Mouse (Mus musculus) liver, embryonic 11.5 days (tissue): ENCODE results near the gene Sdc4. TPM values are rescaled to one million over a fixed set of nuclear protein-coding genes. Genes with fewer than 3 reads are reported as not detected.

Experiments used
- ATAC-seq: fragments of 200-750 bp; cut with Nextera tagmentation; replicated peaks from 2 replicates; pipeline ENCODE4 v1.8.0; 2017; ENCODE audit warnings: moderate number of reproducible peaks, mild to moderate bottlenecking, moderate TSS enrichment, moderate library complexity; ENCODE audit not compliant: low FRiP score
- DNase-seq: peaks from one replicate; pipeline ENCODE4 v3.0.0-alpha.2; 2017; ENCODE audit warnings: low spot score
- H3K27ac ChIP-seq: fragments of 300-500 bp; sonication (generic); 2 replicates; pipeline ENCODE4 v1.5.1; 2014; ENCODE audit warnings: mild to moderate bottlenecking, low read depth, low read length, control low read depth
- H3K27me3 ChIP-seq: fragments of 300-500 bp; sonication (generic); replicated peaks from 2 replicates; pipeline ENCODE4 v1.6.1; 2014; ENCODE audit warnings: low read length, mixed read lengths; ENCODE audit not compliant: control insufficient read depth, insufficient read depth
- H3K36me3 ChIP-seq: fragments of 300-500 bp; sonication (generic); 2 replicates; pipeline ENCODE4 v1.6.1; 2014; ENCODE audit warnings: mild to moderate bottlenecking, low read length, moderate library complexity, mixed read lengths; ENCODE audit not compliant: control insufficient read depth, insufficient read depth
- H3K4me1 ChIP-seq: fragments of 300-500 bp; sonication (generic); replicated peaks from 2 replicates; pipeline ENCODE4 v1.6.1; 2014; ENCODE audit warnings: low read length, mixed read lengths; ENCODE audit not compliant: control insufficient read depth, insufficient read depth
- H3K4me2 ChIP-seq: fragments of 300-500 bp; sonication (generic); 2 replicates; pipeline ENCODE4 v1.6.1; 2014; ENCODE audit warnings: mild to moderate bottlenecking, control low read depth, moderate library complexity
- H3K4me3 ChIP-seq: fragments of 300-500 bp; sonication (generic); 2 replicates; pipeline ENCODE4 v1.5.1; 2014; ENCODE audit warnings: low read depth, low read length, control low read depth
- H3K9ac ChIP-seq: fragments of 300-500 bp; sonication (generic); 2 replicates; pipeline ENCODE4 v1.6.1; 2014; ENCODE audit warnings: low read depth, low read length, control low read depth
- H3K9me3 ChIP-seq: fragments of 300-500 bp; sonication (generic); 2 replicates; pipeline ENCODE4 v1.6.1; 2016; ENCODE audit warnings: low read length, inconsistent platforms, mixed read lengths; ENCODE audit not compliant: control insufficient read depth
- WGBS: fragments of 180-500 bp; shearing (Covaris S2); extraction: QIAGEN DNeasy Blood & Tissue Kit; methylation state at CpG from one replicate; pipeline ENCODE4 v1.1.7; 2014; 5-methylcytosine and 5-hydroxymethylcytosine counted together
- polyA plus RNA-seq: library from polyadenylated mRNA; unstranded; fragments of >200 nt; fragmentation: Nextera tagmentation; extraction: Ambion mirVana; gene quantifications from 2 replicates; pipeline ENCODE4 v1.2.1, GENCODE M21; 2014

Sdc4 gene
- polyA plus RNA-seq, 1 experiment from 2014 or later: 38.9 TPM

GRCm38 (mm10) chr2:164465161-164465560 lies 21.5 kb upstream of the Sdc4 start:
- Histone ChIP-seq H3K36me3 (peaks cover 14% of the 10 kb centered on the region; the same call in 1 of the 2 replicates), H3K9ac (no peak overlapping the region), H3K27ac (no peak overlapping the region), H3K9me3 (no peaks in the 10 kb centered on the region), H3K4me3 (no peak overlapping the region), H3K4me1 (no peaks in the 10 kb centered on the region; the same call in 1 of the 2 replicates), H3K4me2 (no peak overlapping the region), H3K27me3 (no peaks in the 10 kb centered on the region)
- no peak for ATAC-seq
- DNase-seq: no peak

DNA sequence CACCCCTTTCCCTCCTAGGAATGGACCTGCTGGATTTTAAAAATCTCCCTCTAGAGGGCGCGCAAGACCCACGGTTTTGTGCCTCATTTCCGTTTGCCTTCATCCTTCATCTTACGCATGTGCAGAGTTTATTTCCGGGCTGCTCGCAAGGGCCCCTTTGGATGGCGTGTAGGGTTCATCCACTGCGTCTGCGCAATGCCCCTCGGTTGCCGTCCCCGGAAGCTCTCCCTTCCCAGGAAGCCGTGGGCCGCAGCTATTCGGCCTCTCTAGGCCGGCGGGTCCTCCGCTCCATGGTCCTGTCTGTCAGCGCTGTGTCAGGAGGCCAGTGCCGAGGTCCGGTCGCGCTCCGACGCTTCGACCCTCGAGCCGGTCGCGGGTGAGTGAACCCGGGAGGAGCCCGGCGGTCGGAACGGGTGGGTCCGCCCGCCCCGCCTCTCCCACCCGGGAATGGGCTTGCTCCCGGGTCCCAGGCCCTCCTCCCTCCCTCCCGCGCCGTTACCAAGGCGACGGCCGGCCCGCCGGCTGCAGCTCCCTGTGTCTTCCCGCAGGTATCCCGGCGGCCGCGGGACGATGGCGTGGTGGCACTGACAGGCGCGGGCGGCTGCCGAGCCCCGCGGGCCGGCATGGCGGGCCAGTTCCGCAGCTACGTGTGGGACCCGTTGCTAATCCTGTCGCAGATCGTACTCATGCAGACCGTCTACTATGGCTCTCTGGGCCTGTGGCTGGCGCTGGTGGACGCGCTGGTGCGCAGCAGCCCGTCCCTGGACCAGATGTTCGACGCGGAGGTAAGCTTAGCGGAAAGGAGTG lies 17.3 kb upstream of the Sdc4 start, which contains the start of gene Gm20458:
Gm20458 (plus strand) TSS at position 223 of the 807 bp plus-strand sequence.
- DNase-seq (peak; percentile 92), ATAC-seq (peak; percentile 98)
- peak within 1 kb of the TSS; percentile 79 for H3K9ac ChIP-seq
- H3K4me3 ChIP-seq: peak within 1 kb of the TSS; percentile 91
- WGBS: under 1% methylated on average over 68 of the region's 79 CpGs
- peaks cover 8% of the 10 kb centered on the region; the same call in 1 of the 2 replicates for H3K4me1 ChIP-seq
- H3K4me2 ChIP-seq: peak within 1 kb of the TSS; percentile 73
- no peaks in the 10 kb centered on the region for H3K9me3 ChIP-seq
- no peaks in the 10 kb centered on the region for H3K27me3 ChIP-seq
- H3K27ac ChIP-seq: peak within 1 kb of the TSS; percentile 55
- H3K36me3 ChIP-seq: peaks cover 14% of the 10 kb centered on the region; the same call in 1 of the 2 replicates

GRCm38 (mm10) chr2:164458535-164458934 lies 14.8 kb upstream of the Sdc4 start:
- WGBS: 67% methylated on average over 8 of the region's 8 CpGs
- Histone ChIP-seq H3K4me3 (no peak overlapping the region), H3K9ac (no peak overlapping the region), H3K4me1 (peaks cover 11% of the 10 kb centered on the region; the same call in 1 of the 2 replicates), H3K36me3 (peaks cover 5% of the 10 kb centered on the region; the same call in 1 of the 2 replicates), H3K27ac (peak overlapping the region; percentile 52), H3K4me2 (peak overlapping the region; percentile 26; the same call in 1 of the 2 replicates), H3K9me3 (no peaks in the 10 kb centered on the region), H3K27me3 (no peaks in the 10 kb centered on the region)
- no peak for DNase-seq
- no peak for ATAC-seq

GRCm38 (mm10) chr2:164457942-164458341 lies 14.3 kb upstream of the Sdc4 start:
- DNase-seq (no peak), ATAC-seq (no peak)
- Histone ChIP-seq H3K9ac (no peak overlapping the region), H3K27ac (peak overlapping the region; percentile 30; the same call in 1 of the 2 replicates), H3K4me3 (no peak overlapping the region), H3K36me3 (no peaks in the 10 kb centered on the region), H3K4me2 (no peak overlapping the region), H3K9me3 (no peaks in the 10 kb centered on the region), H3K27me3 (no peaks in the 10 kb centered on the region; the same call in 1 of the 2 replicates), H3K4me1 (peaks cover 11% of the 10 kb centered on the region; the same call in 1 of the 2 replicates)
- WGBS: 47% methylated on average over 7 of the region's 7 CpGs

- peak within 1 kb of the TSS; percentile 59 for H3K27ac ChIP-seq
- DNase-seq (no peak), ATAC-seq (no peak)
- H3K27me3 ChIP-seq: no peaks in the 10 kb centered on the region; the same call in 1 of the 2 replicates
- no peak within 1 kb of the TSS for H3K4me3 ChIP-seq
- peak within 1 kb of the TSS; percentile 32 for H3K4me2 ChIP-seq
- no peak within 1 kb of the TSS for H3K9ac ChIP-seq
- H3K9me3 ChIP-seq: no peaks in the 10 kb centered on the region
- WGBS: 4% methylated on average over 7 of the region's 7 CpGs
- peaks cover 11% of the 10 kb centered on the region; the same call in 1 of the 2 replicates for H3K4me1 ChIP-seq
- H3K36me3 ChIP-seq: no peaks in the 10 kb centered on the region
Measured at GRCm38 (mm10) chr2:164456864-164457300, 13.2 kb upstream of the Sdc4 start, which contains the start of gene Sys1. Sys1 (plus strand) TSS chr2:164456964.

- DNase-seq (no peak), ATAC-seq (no peak)
- 57% methylated on average over 1 of the region's 1 CpGs for WGBS
- H3K4me3 ChIP-seq: no peak overlapping the region
- H3K9me3 ChIP-seq: no peaks in the 10 kb centered on the region
- no peaks in the 10 kb centered on the region; the same call in 1 of the 2 replicates for H3K27me3 ChIP-seq
- no peak overlapping the region for H3K4me2 ChIP-seq
- no peaks in the 10 kb centered on the region for H3K36me3 ChIP-seq
- H3K9ac ChIP-seq: no peak overlapping the region
- peaks cover 11% of the 10 kb centered on the region; the same call in 1 of the 2 replicates for H3K4me1 ChIP-seq
- H3K27ac ChIP-seq: peak overlapping the region; percentile 59
Measured at GRCm38 (mm10) chr2:164456413-164456812, 12.7 kb upstream of the Sdc4 start.

DNA sequence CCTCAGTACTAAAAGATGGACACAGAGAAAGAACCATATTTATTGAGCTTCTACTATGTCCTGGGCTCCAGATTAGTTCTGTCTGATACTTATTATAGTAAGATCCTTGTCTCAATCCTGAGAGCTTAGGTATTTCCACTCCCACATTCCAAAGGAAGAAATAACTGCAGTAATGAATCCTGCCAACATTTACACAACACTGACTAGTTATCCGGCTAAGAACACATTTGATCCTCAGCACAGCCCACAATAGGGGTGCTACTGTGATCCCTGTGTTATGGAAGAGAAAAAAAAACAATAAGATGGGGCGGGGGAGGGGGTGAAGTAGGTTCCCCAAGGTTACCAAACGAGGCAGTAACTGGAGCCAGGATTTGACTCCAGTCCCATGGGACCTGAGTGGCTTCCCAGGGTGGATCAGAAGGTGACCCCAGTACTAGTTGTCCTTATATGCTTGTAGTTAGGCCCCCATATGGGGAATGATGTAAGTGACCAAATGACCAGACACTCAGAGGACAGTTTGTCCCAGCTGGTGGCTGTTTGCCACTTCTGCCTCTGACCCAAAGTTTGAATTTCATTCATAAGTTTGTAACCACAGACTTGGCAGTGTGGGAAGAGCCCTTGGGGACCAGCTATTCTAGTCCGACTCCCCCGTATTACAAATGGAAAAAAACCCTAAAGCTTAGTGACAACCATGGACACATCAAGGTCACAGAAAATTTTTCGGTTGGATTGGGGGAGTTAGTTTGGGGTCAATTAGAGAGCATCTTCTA lies 11.9 kb upstream of the Sdc4 start:
- Histone ChIP-seq H3K4me2 (no peak overlapping the region), H3K9me3 (no peaks in the 10 kb centered on the region), H3K27me3 (no peaks in the 10 kb centered on the region; the same call in 1 of the 2 replicates), H3K4me3 (no peak overlapping the region), H3K9ac (no peak overlapping the region), H3K4me1 (peaks cover 11% of the 10 kb centered on the region; the same call in 1 of the 2 replicates), H3K36me3 (no peaks in the 10 kb centered on the region), H3K27ac (no peak overlapping the region)
- 76% methylated on average over 6 of the region's 6 CpGs for WGBS
- DNase-seq (no peak), ATAC-seq (no peak)

DNA sequence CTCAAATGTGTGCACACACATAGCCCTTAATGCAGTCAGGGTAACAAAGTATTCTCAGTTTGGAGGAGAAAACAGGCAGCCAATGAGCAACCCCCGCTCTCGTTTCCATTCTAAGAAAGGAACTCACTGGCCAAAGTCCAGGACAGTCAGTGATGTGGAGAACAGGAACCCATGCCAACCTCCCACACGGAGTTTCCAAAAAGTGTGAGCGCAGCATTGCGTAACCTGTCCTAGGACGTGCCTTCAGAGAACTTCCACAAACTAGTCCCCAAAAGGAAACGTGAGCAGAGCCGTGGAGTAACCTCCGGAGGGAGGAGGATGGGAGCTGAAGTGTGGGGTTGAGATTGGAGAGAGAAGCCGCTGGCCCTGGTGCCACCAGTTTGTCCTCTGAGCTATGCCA lies 11.2 kb upstream of the Sdc4 start:
- Histone ChIP-seq H3K4me3 (no peak overlapping the region), H3K4me2 (no peak overlapping the region), H3K36me3 (no peaks in the 10 kb centered on the region), H3K27ac (no peak overlapping the region), H3K4me1 (peaks cover 11% of the 10 kb centered on the region; the same call in 1 of the 2 replicates), H3K9me3 (no peaks in the 10 kb centered on the region), H3K9ac (no peak overlapping the region), H3K27me3 (no peaks in the 10 kb centered on the region; the same call in 1 of the 2 replicates)
- 56% methylated on average over 10 of the region's 10 CpGs for WGBS
- DNase-seq: no peak
- ATAC-seq: no peak
